Mouse (Mus musculus) hindbrain, embryonic 16.5 days (tissue): ENCODE results near the gene Mybph. TPM values are rescaled to one million over a fixed set of nuclear protein-coding genes. Genes with fewer than 3 reads are reported as not detected.
A peak's percentile ranks its signal among the peaks of the same experiment; 100 is the strongest.

Experiments
- ATAC-seq: fragments of 200-750 bp; cut with Nextera tagmentation; 2 replicates; pipeline ENCODE4 v1.8.0; 2017; ENCODE audit warnings: moderate TSS enrichment, moderate library complexity
- H3K27ac ChIP-seq: fragments of 300-500 bp; sonication (generic); 2 replicates; pipeline ENCODE4 v1.5.1; 2014; ENCODE audit warnings: low read depth, mild to moderate bottlenecking, control low read depth, low read length, moderate library complexity
- H3K27me3 ChIP-seq: fragments of 300-500 bp; sonication (generic); replicated peaks from 2 replicates; pipeline ENCODE4 v1.6.1; 2014; ENCODE audit warnings: low read length; ENCODE audit not compliant: control insufficient read depth, insufficient read depth
- H3K36me3 ChIP-seq: fragments of 300-500 bp; sonication (generic); 2 replicates; pipeline ENCODE4 v1.6.1; 2014; ENCODE audit warnings: mild to moderate bottlenecking, low read length, moderate library complexity, mixed read lengths; ENCODE audit not compliant: control insufficient read depth, insufficient read depth
- H3K4me1 ChIP-seq: fragments of 300-500 bp; sonication (generic); 2 replicates; pipeline ENCODE4 v1.6.1; 2014; ENCODE audit warnings: low read depth, low read length; ENCODE audit not compliant: control insufficient read depth, insufficient read depth
- H3K4me2 ChIP-seq: fragments of 300-500 bp; sonication (generic); 2 replicates; pipeline ENCODE4 v1.6.1; 2014; ENCODE audit warnings: mild to moderate bottlenecking, low read length, control low read depth, moderate library complexity
- H3K4me3 ChIP-seq: fragments of 300-500 bp; sonication (generic); 2 replicates; pipeline ENCODE4 v1.5.1; 2014; ENCODE audit warnings: mild to moderate bottlenecking, low read length, control low read depth, moderate library complexity
- H3K9ac ChIP-seq: fragments of 300-500 bp; sonication (generic); 2 replicates; pipeline ENCODE4 v1.6.1; 2014; ENCODE audit warnings: low read depth, mild to moderate bottlenecking, control low read depth, low read length, moderate library complexity
- H3K9me3 ChIP-seq: fragments of 300-500 bp; sonication (generic); 2 replicates; pipeline ENCODE4 v1.6.1; 2014; ENCODE audit warnings: mild to moderate bottlenecking, low read length, moderate library complexity; ENCODE audit not compliant: control insufficient read depth
- WGBS: fragments of 180-500 bp; shearing (Covaris S2); extraction: QIAGEN DNeasy Blood & Tissue Kit; methylation state at CpG from one replicate; pipeline ENCODE4 v1.1.7; 2014; 5-methylcytosine and 5-hydroxymethylcytosine counted together
- polyA plus RNA-seq: library from polyadenylated mRNA; unstranded; fragments of >200 nt; fragmentation: Nextera tagmentation; extraction: Ambion mirVana; gene quantifications from 2 replicates; pipeline ENCODE4 v1.2.1, GENCODE M21; 2015

The Mybph gene
- polyA plus RNA-seq, result 0.09 and 3.2 TPM in 2 replicates

DNA sequence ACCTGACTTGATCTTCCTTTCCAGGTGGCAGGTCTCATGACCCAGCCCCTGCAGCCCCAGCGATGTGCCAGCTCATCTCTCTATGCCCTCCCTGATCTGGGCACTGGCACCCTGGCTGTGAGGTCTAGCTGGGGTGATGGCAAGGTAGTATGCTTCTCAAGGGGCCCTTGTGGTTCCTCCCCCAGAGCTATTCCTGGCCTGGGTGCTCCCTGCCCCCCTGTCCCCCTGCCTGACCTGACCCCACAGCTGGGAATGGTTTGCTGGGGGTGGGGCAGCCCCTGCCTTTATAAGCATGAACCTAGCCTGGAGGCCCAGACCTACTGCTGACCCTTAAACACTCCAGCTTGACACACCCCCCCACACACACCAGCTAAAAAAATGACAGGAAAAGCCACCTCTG is at the start of gene Mybph:
Gene Mybph (plus strand): TSS at position 323 of the 400 bp plus-strand sequence.
- peaks cover 8% of the 10 kb centered on the region for H3K4me1 ChIP-seq
- no peak within 1 kb of the TSS for H3K4me3 ChIP-seq
- no peak within 1 kb of the TSS for H3K27ac ChIP-seq
- ATAC-seq, result no peak
- H3K4me2 ChIP-seq, result no peak within 1 kb of the TSS
- no peaks in the 10 kb centered on the region for H3K36me3 ChIP-seq
- WGBS, result 83% methylated on average over 1 of the region's 1 CpGs
- H3K27me3 ChIP-seq, result no peaks in the 10 kb centered on the region
- H3K9me3 ChIP-seq, result no peaks in the 10 kb centered on the region
- no peak within 1 kb of the TSS for H3K9ac ChIP-seq

DNA sequence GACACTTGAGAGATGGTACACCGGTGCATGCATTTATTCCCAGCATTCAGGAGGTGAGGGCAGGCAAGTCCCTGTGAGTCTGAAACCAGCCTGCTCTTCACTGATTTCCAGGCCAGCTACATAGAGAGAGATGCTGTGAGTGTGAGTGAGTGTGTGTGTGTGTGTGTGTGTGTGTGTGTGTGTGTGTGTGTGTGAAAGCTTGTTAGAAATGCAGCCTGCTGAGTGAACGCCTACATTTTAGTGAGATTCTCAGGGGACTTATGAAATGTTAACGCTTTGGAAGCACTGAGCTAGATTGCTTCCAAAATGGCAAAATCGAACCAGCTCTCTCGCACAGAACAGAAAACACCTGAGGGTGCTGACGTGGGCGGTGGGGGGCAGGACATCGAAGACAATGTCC is 47.2 kb upstream of the Mybph start:
- no peak overlapping the region for H3K4me2 ChIP-seq
- no peak overlapping the region for H3K4me3 ChIP-seq
- H3K9me3 ChIP-seq, result no peaks in the 10 kb centered on the region
- whole genome bisulfite sequencing, result 68% methylated on average over 8 of the region's 8 CpGs
- no peaks in the 10 kb centered on the region; the same call in 1 of the 2 replicates for H3K27me3 ChIP-seq
- no peak overlapping the region for H3K27ac ChIP-seq
- ATAC-seq, result no peak
- H3K36me3 ChIP-seq, result no peaks in the 10 kb centered on the region
- no peak overlapping the region for H3K9ac ChIP-seq
- H3K4me1 ChIP-seq, result peaks cover 9% of the 10 kb centered on the region; the same call in 1 of the 2 replicates

DNA sequence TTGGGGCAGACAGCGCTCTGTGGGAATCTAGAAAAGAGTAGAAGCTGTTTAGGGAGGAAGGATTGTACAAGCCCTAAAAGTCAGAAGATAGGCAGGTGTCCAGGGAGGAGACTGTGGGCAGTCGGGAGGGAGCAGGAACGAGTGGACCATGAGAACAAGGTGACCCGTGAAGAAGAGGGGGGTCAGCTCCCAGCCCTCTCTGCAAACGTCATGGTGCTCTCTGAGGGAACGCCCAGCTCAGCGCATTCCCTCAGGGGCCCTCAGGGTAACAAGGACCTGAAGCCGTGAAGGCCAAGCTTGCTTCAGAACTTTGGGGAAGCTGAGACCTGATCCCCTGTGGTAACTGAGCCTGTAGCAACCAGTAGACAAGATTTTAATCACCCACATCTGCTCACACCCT is 43.2 kb upstream of the Mybph start:
- Histone ChIP-seq H3K27me3 (no peaks in the 10 kb centered on the region), H3K36me3 (no peaks in the 10 kb centered on the region), H3K27ac (no peak overlapping the region), H3K9ac (no peak overlapping the region), H3K4me2 (no peak overlapping the region), H3K4me1 (no peaks in the 10 kb centered on the region; the same call in 1 of the 2 replicates), H3K9me3 (no peaks in the 10 kb centered on the region), H3K4me3 (no peak overlapping the region)
- no peak for ATAC-seq
- 71% methylated on average over 8 of the region's 8 CpGs for WGBS

DNA sequence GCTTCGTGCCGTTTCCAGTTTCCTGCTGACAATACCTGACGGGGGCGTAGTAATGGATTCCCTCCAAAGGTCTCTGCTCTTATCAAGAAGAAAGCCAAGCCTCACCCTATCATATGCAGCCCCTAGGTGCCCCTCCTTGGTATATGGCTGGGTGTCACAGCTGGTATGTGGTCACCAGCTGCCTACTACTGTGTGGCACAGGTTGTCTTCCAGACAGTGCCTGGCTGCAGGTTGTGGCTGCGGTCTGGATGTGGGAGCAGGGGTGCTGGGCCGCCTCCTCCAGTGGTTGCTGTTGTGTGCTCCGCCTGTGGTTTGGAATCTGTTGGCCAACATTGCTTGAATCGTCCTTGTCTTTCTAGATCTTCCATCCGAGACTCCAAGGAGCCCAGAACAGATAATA is 42.5 kb upstream of the Mybph start:
- no peak overlapping the region for H3K4me2 ChIP-seq
- H3K36me3 ChIP-seq, result no peaks in the 10 kb centered on the region
- H3K4me1 ChIP-seq, result no peaks in the 10 kb centered on the region; the same call in 1 of the 2 replicates
- H3K27ac ChIP-seq, result no peak overlapping the region
- WGBS, result 92% methylated on average over 9 of the region's 9 CpGs
- H3K9ac ChIP-seq, result no peak overlapping the region
- no peaks in the 10 kb centered on the region for H3K9me3 ChIP-seq
- H3K4me3 ChIP-seq, result no peak overlapping the region
- no peak for ATAC-seq
- H3K27me3 ChIP-seq, result no peaks in the 10 kb centered on the region

DNA sequence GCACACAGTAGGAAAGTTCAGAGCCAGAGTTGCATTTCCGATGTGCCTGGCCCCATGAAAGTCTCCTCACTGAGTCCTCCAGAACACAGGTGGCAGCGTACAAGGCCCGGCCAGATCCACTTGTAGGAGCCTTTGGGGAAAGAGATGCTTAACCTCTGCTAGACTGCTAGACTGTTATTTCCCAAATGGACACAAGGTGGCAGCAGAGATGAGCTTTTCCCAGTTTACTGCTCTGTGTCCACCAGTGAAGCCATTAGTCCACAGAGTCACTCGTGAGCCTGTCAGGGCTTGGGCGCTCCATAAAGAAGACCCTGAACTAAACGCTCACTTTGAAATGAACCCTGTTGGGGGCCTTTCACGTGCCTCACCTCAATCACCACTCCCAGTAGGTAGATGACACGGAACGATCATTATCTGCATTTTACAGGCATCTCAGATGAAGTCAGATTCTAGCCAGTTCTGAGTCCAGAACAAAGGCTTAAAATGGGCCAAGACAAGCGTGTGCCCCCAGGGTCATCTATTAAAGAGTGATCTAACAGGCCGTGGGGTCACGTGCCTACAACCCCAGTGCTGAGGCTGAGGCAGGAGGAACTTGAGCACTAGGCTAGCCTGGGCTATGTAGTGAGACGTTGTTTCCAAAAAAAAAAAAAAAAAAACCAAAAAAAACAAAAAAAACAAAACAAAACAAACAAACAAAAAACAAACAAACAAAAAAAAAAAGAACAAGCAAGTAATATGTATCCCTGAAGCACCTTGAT is 41.4 kb upstream of the Mybph start:
- Histone ChIP-seq H3K9me3 (no peaks in the 10 kb centered on the region), H3K4me2 (peak overlapping the region; percentile 23; the same call in 1 of the 2 replicates), H3K4me1 (no peaks in the 10 kb centered on the region; the same call in 1 of the 2 replicates), H3K36me3 (no peaks in the 10 kb centered on the region), H3K27me3 (no peaks in the 10 kb centered on the region), H3K27ac (no peak overlapping the region), H3K4me3 (no peak overlapping the region), H3K9ac (no peak overlapping the region)
- WGBS, result 32% methylated on average over 13 of the region's 13 CpGs
- ATAC-seq, result peak; percentile 90

DNA sequence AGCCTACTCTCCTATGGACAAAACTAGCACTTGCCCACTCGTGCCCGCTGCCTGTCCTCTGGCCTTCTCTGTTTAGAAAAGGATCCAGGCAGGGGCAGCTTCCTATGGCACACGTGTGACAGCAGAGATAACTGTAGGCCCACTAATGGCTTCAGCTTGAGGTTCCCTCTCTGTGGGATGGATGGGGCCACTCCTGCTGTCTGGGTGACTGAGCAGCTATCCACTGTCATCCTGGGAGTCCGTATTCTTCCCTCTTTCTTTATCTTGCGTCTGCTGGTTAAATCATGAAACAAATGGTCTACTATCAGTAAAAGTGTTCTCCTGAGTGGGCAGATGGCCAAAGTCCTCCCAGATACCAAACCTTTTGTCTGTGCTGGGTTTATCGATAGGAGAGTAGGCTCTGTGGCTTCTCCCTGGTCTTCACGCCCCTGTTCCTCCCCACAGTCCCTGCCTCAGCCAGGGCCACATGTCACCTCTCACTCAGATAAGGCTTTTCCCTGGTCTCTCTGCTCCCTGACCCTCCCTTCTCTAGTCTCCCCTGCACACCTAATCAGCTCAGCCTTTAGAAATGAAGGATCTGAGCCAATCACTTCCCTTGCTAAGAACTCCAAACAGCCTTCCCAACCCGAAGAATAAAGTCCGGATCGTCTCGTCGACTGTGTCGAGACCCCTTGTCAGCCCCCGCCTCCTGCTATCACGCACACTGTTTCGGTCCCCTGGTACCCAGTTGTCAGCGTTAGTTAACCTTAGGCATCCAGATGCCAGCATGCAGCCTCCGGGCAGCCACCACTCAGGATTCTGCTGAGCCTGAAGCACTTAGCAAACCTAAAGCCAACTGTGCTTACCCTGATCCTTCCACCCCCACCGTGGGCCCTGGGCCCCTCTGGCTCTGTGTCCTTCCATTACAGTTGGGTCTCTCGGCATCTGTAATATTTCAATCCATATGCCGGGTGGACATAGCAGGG is 40.3 kb upstream of the Mybph start:
- Histone ChIP-seq H3K27ac (no peak overlapping the region), H3K9ac (no peak overlapping the region), H3K4me3 (no peak overlapping the region), H3K9me3 (no peaks in the 10 kb centered on the region), H3K4me1 (no peaks in the 10 kb centered on the region; the same call in 1 of the 2 replicates), H3K27me3 (no peaks in the 10 kb centered on the region), H3K36me3 (no peaks in the 10 kb centered on the region), H3K4me2 (no peak overlapping the region)
- no peak for ATAC-seq
- WGBS, result 78% methylated on average over 19 of the region's 21 CpGs

DNA sequence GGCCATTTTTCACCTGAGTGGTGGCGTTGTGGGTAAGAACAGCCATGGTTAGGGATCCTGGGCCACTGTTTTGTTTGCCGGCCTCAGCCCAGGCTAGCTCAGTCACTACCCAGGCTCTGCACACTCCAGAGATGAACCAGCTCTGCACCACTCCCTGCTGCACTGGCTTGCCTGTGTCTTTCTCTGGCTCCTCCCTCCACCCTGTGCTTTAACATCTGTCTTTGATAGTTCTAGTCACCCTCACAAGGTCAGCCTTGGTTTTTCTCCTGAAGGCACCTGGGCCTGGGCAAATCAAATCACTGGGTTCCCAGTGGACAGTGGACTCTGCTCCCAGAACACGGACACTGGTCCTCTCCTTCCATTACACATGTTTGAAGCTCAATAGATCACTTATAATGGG is 39.1 kb upstream of the Mybph start:
- 97% methylated on average over 3 of the region's 3 CpGs for WGBS
- no peak overlapping the region for H3K27ac ChIP-seq
- H3K4me2 ChIP-seq, result no peak overlapping the region
- no peak overlapping the region for H3K9ac ChIP-seq
- no peaks in the 10 kb centered on the region for H3K27me3 ChIP-seq
- no peaks in the 10 kb centered on the region for H3K36me3 ChIP-seq
- ATAC-seq, result no peak
- H3K9me3 ChIP-seq, result no peaks in the 10 kb centered on the region
- no peak overlapping the region for H3K4me3 ChIP-seq
- no peaks in the 10 kb centered on the region; the same call in 1 of the 2 replicates for H3K4me1 ChIP-seq

DNA sequence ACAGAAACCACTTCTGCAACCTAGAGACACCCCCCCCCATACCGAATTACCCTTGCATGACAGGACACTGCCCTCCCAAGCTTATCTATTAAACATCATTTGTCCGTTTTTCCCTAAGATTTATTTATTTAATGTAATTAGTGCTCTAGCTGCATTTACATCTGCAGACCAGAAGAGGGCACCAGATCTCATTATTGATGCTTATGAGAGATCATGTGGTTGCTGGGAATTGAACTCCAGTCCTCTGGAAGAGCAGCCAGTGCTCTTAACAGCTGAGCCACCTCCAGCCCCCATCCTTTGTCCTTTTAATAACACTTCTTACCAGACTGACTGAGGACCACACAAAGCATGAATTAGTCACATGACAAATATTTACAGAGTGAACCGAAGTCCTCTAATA is 38.6 kb upstream of the Mybph start:
- H3K4me2 ChIP-seq, result no peak overlapping the region
- no peaks in the 10 kb centered on the region for H3K27me3 ChIP-seq
- 66% methylated on average over 3 of the region's 3 CpGs for WGBS
- no peaks in the 10 kb centered on the region for H3K9me3 ChIP-seq
- H3K4me1 ChIP-seq, result no peaks in the 10 kb centered on the region; the same call in 1 of the 2 replicates
- no peak for ATAC-seq
- no peak overlapping the region for H3K9ac ChIP-seq
- H3K27ac ChIP-seq, result no peak overlapping the region
- H3K36me3 ChIP-seq, result no peaks in the 10 kb centered on the region
- H3K4me3 ChIP-seq, result no peak overlapping the region

DNA sequence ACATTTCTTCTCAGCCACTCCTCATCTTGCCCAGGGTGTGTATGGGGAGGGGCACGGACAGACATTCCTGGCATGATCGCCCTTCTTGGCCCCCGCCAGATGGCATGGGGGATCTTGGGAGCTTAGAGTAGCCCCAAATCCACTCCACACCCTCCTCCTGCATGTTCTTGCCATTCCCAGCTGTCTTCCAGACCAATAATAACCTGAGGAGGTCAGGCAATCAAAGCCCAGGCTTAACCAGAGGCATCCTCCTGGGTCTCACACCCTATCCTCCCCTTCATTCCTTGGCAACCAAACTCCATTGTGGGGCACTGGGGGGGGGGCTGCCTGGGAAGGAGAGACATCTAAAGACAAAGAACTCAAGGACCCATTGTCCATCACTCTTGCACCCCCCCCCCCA is 32.8 kb upstream of the Mybph start:
- H3K4me2 ChIP-seq, result no peak overlapping the region
- no peaks in the 10 kb centered on the region for H3K36me3 ChIP-seq
- H3K9me3 ChIP-seq, result no peaks in the 10 kb centered on the region
- no peaks in the 10 kb centered on the region for H3K4me1 ChIP-seq
- H3K27me3 ChIP-seq, result no peaks in the 10 kb centered on the region
- no peak overlapping the region for H3K4me3 ChIP-seq
- no peak for ATAC-seq
- H3K27ac ChIP-seq, result no peak overlapping the region
- 89% methylated on average over 3 of the region's 3 CpGs for WGBS
- H3K9ac ChIP-seq, result no peak overlapping the region
